Mouse (Mus musculus): ENCODE measurements around the gene Nudt15.
"Not testable (repeated sequence)": the region's sequence is repeated elsewhere in the genome, so short reads cannot be mapped to it uniquely, and the experiment has no call there.

Gene Nudt15

GRCm38 (mm10) chr14:73548051-73548450 lies at the start of gene Nudt15:
Gene Nudt15 (minus strand): TSS chr14:73548242.
- no peak for DNase-seq (ENCODE audit: low spot score in 2 of 2)

GRCm38 (mm10) chr14:73592166-73592565 lies 44.1 kb upstream of the Nudt15 start:
- no peak for DNase-seq (ENCODE audit: low spot score in 2 of 2)

- no peak for DNase-seq (ENCODE audit: low spot score in 2 of 2)
Observed at GRCm38 (mm10) chr14:73588080-73588479, 40.0 kb upstream of the Nudt15 start.

- no peak for DNase-seq (ENCODE audit: low spot score in 2 of 2)
Observed at GRCm38 (mm10) chr14:73576336-73576735, 28.3 kb upstream of the Nudt15 start.

- DNase-seq (ENCODE audit: low spot score in 2 of 2): no peak
Observed at GRCm38 (mm10) chr14:73574053-73574452, 26.0 kb upstream of the Nudt15 start.

- no peak for DNase-seq (ENCODE audit: low spot score in 2 of 2)
Observed at GRCm38 (mm10) chr14:73571143-73571542, 23.1 kb upstream of the Nudt15 start.

- DNase-seq (ENCODE audit: low spot score in 2 of 2): not testable (repeated sequence)
Observed at GRCm38 (mm10) chr14:73569831-73570230, 21.8 kb upstream of the Nudt15 start.

GRCm38 (mm10) chr14:73553122-73553696 lies 5.2 kb upstream of the Nudt15 start:
- no peak for DNase-seq (ENCODE audit: low spot score in 2 of 2)

- DNase-seq (ENCODE audit: low spot score in 2 of 2): peak; percentile 95 to 99
Observed at GRCm38 (mm10) chr14:73552341-73553121, 4.5 kb upstream of the Nudt15 start.

GRCm38 (mm10) chr14:73551164-73551563 lies 3.1 kb upstream of the Nudt15 start:
- DNase-seq (ENCODE audit: low spot score in 2 of 2): no peak

- no peak for DNase-seq (ENCODE audit: low spot score in 2 of 2)
Observed at GRCm38 (mm10) chr14:73550732-73551131, 2.7 kb upstream of the Nudt15 start.

GRCm38 (mm10) chr14:73550291-73550690 lies 2.2 kb upstream of the Nudt15 start:
- DNase-seq (ENCODE audit: low spot score in 2 of 2): no peak

- no peak for DNase-seq (ENCODE audit: low spot score in 2 of 2)
Observed at GRCm38 (mm10) chr14:73547034-73547433, 1.0 kb downstream of the Nudt15 start.

GRCm38 (mm10) chr14:73543781-73544180 lies 4.3 kb downstream of the Nudt15 start:
- DNase-seq (ENCODE audit: low spot score in 2 of 2): no peak

- DNase-seq (ENCODE audit: low spot score in 2 of 2): no peak
Observed at GRCm38 (mm10) chr14:73535641-73536040, 12.4 kb downstream of the Nudt15 start.

- no peak for DNase-seq (ENCODE audit: low spot score in 2 of 2)
Observed at GRCm38 (mm10) chr14:73533755-73534465, 14.1 kb downstream of the Nudt15 start.

- DNase-seq (ENCODE audit: low spot score in 2 of 2): not testable (repeated sequence)
Observed at GRCm38 (mm10) chr14:73528661-73529060, 19.4 kb downstream of the Nudt15 start.

GRCm38 (mm10) chr14:73524766-73525448 lies 23.1 kb downstream of the Nudt15 start, which contains the start of gene Sucla2:
Gene Sucla2 (plus strand): TSS chr14:73525319.
- peak; percentile 91 to 97 for DNase-seq (ENCODE audit: low spot score in 2 of 2)

- DNase-seq (ENCODE audit: low spot score in 2 of 2): no peak
Observed at GRCm38 (mm10) chr14:73524136-73524535, 23.9 kb downstream of the Nudt15 start.

- peak; percentile 93 to 98 for DNase-seq (ENCODE audit: low spot score in 2 of 2)
Observed at GRCm38 (mm10) chr14:73509765-73510423, 38.1 kb downstream of the Nudt15 start, which contains the start of gene Med4. Gene Med4 (plus strand): TSS chr14:73510025.

GRCm38 (mm10) chr14:73508630-73509395 lies 39.2 kb downstream of the Nudt15 start:
- no peak for DNase-seq (ENCODE audit: low spot score in 2 of 2)

Measured in spleen, postnatal 4 days (tissue).